Mouse (Mus musculus) liver, postnatal 0 days (tissue): ENCODE data around the gene Gm29776.

Source experiments
- CTCF ChIP-seq: sonication (generic); IDR thresholded peaks from 2 replicates; pipeline ENCODE4 v1.5.1; 2016; ENCODE audit warnings: antibody characterized with exemption, low read depth
- EP300 ChIP-seq: IDR thresholded peaks from 2 replicates; pipeline ENCODE4 v1.6.1; 2016; ENCODE audit warnings: antibody characterized with exemption, low read depth, mild to moderate bottlenecking

DNA sequence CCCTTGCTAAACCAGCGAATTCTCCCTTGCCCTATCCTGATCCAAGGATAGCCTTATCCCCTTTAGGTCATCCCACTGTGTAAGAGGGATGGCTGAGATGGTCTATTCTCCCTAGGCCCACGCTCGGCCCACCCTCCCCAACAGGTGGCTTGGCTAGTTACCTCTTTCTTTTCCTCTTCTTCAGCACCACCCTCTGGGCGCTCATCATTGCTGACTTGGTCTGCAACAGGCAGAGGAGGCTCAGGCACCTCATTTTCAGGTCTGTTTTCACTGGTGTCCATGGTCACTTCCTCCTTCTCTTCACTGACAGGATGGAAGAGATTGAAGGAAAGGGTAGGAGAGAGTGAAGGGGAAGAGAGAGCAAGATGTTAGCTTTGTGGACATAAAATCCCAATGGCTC, 47.1 kb downstream of the Gm29776 start:
- TF ChIP-seq CTCF (no peak), EP300 (no peak)
